Mouse (Mus musculus): ENCODE data around the gene Caly.

Gene Caly

GRCm38 (mm10) chr7:140036281-140037170 lies 45.8 kb downstream of the Caly start, which contains the start of the genes Zfp511 and Tubgcp2:
Gene Zfp511, plus strand, starts transcription at chr7:140036391.
Gene Tubgcp2, minus strand, starts transcription at chr7:140036669.
- peak; percentile 95 for DNase-seq

GRCm38 (mm10) chr7:140035456-140035855 lies 46.9 kb downstream of the Caly start:
- no peak for DNase-seq

- no peak for DNase-seq
Measured at GRCm38 (mm10) chr7:140033386-140033785, 49.0 kb downstream of the Caly start.

GRCm38 (mm10) chr7:140032366-140032765 lies 50.0 kb downstream of the Caly start:
- no peak for DNase-seq

GRCm38 (mm10) chr7:140031771-140032170 lies 50.6 kb downstream of the Caly start:
- DNase-seq = no peak

All from right cerebral cortex, postnatal 25 days (tissue).